Mouse (Mus musculus): ENCODE results near the gene F7. TPM values are rescaled to one million over a fixed set of nuclear protein-coding genes. Genes with fewer than 3 reads are reported as not detected.

Gene F7
- total and polyA plus RNA-seq, 3 experiments = not detected

GRCm38 (mm10) chr8:12983681-12984467, 42.0 kb upstream of the F7 start:
- Histone ChIP-seq H3K27ac (ENCODE audit: control insufficient read depth, low read depth, low read length) (no peak overlapping the region), H3K36me3 (ENCODE audit: control insufficient read depth in 1 of 2, insufficient read depth in 2 of 2, low read length in 2 of 2) (no peaks in the 10 kb centered on the region), H3K4me1 (ENCODE audit: control insufficient read depth in 1 of 2, insufficient read depth in 2 of 2, low read length in 2 of 2) (no peaks in the 10 kb centered on the region), H3K9ac (ENCODE audit: control insufficient read depth, low read depth, low read length, poor library complexity, severe bottlenecking) (no peak overlapping the region), H3K9me3 (replicated peaks; ENCODE audit: insufficient read depth, low read length) (no peaks in the 10 kb centered on the region), H3K27me3 (ENCODE audit: control insufficient read depth in 1 of 2, insufficient read depth in 2 of 2, low read length in 2 of 2) (no peaks in the 10 kb centered on the region), H3K4me3 (ENCODE audit: control insufficient read depth in 1 of 2, insufficient read depth in 1 of 2, low read depth in 2 of 2, low read length in 2 of 2) (no peak overlapping the region), H3K79me2 (ENCODE audit: control insufficient read depth, insufficient read depth, low read length, poor library complexity) (no peaks in the 10 kb centered on the region)
- DNase-seq (ENCODE audit: low read depth, low spot score) = no peak
- TF ChIP-seq NRF1 (IDR thresholded peaks at IDR 0.05; ENCODE audit: insufficient read depth, low read depth, low read length, poor library complexity, severe bottlenecking) (no peak), JUND (IDR thresholded peaks at IDR 0.05; ENCODE audit: low read depth, low read length) (no peak), RCOR1 (IDR thresholded peaks at IDR 0.05; ENCODE audit: low read depth, low read length) (no peak), E2F4 (IDR thresholded peaks at IDR 0.05; ENCODE audit: borderline replicate concordance, low read depth, low read length) (no peak), RAD21 (IDR thresholded peaks at IDR 0.05; ENCODE audit: low read depth, low read length) (no peak), MAZ (IDR thresholded peaks at IDR 0.05; ENCODE audit: low read depth, low read length) (no peak), ZKSCAN1 (IDR thresholded peaks at IDR 0.05; ENCODE audit: low read depth, low read length) (no peak), MYB (IDR thresholded peaks at IDR 0.05; ENCODE audit: low read depth, low read length) (no peak), TBP (IDR thresholded peaks at IDR 0.05; ENCODE audit: low read depth, low read length) (no peak), CHD2 (IDR thresholded peaks at IDR 0.05; ENCODE audit: low read length) (no peak), POLR2A (IDR thresholded peaks at IDR 0.05; ENCODE audit: control insufficient read depth in 1 of 2, insufficient read depth in 1 of 2, low read depth in 1 of 2, low read length in 2 of 2, poor library complexity in 1 of 2) (no peak), CTCF (IDR thresholded peaks at IDR 0.05 in 2 of 3, conservative IDR thresholded peaks at IDR 0.05 in 1 of 3; ENCODE audit: control insufficient read depth in 1 of 3, insufficient read depth in 1 of 3, low read depth in 2 of 3, low read length in 3 of 3, poor library complexity in 1 of 3, severe bottlenecking in 1 of 3) (no peak), SMC3 (IDR thresholded peaks at IDR 0.05; ENCODE audit: low read depth, low read length) (no peak), BHLHE40 (IDR thresholded peaks at IDR 0.05; ENCODE audit: borderline replicate concordance, low read depth, low read length) (no peak), NELFE (IDR thresholded peaks at IDR 0.05; ENCODE audit: low read depth, low read length) (no peak), ELF1 (IDR thresholded peaks at IDR 0.05; ENCODE audit: low read depth, low read length) (no peak), USF1 (IDR thresholded peaks at IDR 0.05; ENCODE audit: low read depth, low read length) (no peak), TAL1 (IDR thresholded peaks at IDR 0.05; ENCODE audit: low read length) (no peak)

GRCm38 (mm10) chr8:12984601-12985243, 41.1 kb upstream of the F7 start:
- Histone ChIP-seq H3K4me1 (ENCODE audit: control insufficient read depth in 1 of 2, insufficient read depth in 2 of 2, low read length in 2 of 2) (no peaks in the 10 kb centered on the region), H3K9ac (ENCODE audit: control insufficient read depth, low read depth, low read length, poor library complexity, severe bottlenecking) (no peak overlapping the region), H3K27ac (ENCODE audit: control insufficient read depth, low read depth, low read length) (no peak overlapping the region), H3K9me3 (replicated peaks; ENCODE audit: insufficient read depth, low read length) (no peaks in the 10 kb centered on the region), H3K4me3 (ENCODE audit: control insufficient read depth in 1 of 2, insufficient read depth in 1 of 2, low read depth in 2 of 2, low read length in 2 of 2) (no peak overlapping the region), H3K79me2 (ENCODE audit: control insufficient read depth, insufficient read depth, low read length, poor library complexity) (no peaks in the 10 kb centered on the region), H3K27me3 (ENCODE audit: control insufficient read depth in 1 of 2, insufficient read depth in 2 of 2, low read length in 2 of 2) (no peaks in the 10 kb centered on the region), H3K36me3 (ENCODE audit: control insufficient read depth in 1 of 2, insufficient read depth in 2 of 2, low read length in 2 of 2) (no peaks in the 10 kb centered on the region)
- DNase-seq (ENCODE audit: low read depth, low spot score) = no peak
- TF ChIP-seq MYB (IDR thresholded peaks at IDR 0.05; ENCODE audit: low read depth, low read length) = no peak
- TF ChIP-seq POLR2AphosphoS5 (IDR thresholded peaks at IDR 0.05; ENCODE audit: borderline replicate concordance, low read depth, low read length) = no peak

All from MEL (cell line).